Mouse (Mus musculus) R1 (cell line): Measurements from ENCODE around the gene Akr1b8.
"Not testable (repeated sequence)": the region's sequence is repeated elsewhere in the genome, so short reads cannot be mapped to it uniquely, and the experiment has no call there.

Source experiments
- DNase-seq: peaks from one replicate; pipeline ENCODE4 v3.0.0-alpha.2; 2018; ENCODE audit warnings: low read depth, low spot score

The Akr1b8 gene

DNA sequence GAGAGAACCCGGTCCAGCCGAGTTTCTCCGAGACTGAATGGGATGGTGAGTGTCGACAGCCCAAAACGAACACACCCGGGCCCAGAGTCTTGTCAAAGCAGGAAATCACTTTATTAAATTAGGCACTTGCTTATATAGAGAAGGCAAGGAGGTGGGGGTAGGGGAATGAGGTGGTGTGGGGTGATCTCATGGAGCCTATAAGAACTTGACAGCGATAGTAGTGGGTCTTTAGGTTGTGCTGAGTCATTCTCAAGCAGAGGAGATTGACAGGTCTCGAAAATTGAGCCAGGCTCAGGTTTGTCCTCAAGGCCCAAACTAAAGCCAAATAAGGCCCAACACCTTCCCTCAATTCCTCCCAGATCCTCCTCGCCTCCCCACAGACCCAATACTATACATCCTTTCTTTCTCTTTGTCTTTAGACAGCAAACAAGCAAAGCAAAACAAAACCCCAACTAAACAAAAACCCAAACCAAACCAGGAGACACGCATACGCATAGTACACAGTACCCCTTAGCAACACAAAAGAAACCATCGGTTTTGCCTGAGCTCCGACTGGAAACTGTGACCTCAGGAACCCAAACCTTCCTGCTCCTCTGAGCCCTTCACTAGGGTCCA is 45.8 kb downstream of the Akr1b8 start:
- peak; percentile 83 for DNase-seq

DNA sequence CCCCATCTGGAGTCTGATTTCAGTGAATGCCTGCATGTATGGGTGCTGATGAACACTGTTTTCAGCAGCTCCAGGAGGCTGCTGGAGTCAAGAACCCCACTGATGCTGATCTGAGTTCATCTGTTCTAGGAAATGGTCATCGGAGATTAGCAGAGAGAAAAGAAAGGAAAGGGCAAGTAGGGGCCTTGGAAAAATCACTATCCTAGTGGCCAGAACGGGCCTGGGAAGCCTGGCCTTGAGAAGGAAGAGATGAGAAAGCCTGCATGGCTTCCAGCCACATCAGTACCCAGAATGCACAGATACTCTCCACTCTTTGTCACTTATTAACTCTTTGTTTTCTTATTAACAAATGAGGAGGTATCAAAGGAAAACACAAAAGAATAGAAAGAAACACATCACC is 46.8 kb downstream of the Akr1b8 start:
- no peak for DNase-seq

DNA sequence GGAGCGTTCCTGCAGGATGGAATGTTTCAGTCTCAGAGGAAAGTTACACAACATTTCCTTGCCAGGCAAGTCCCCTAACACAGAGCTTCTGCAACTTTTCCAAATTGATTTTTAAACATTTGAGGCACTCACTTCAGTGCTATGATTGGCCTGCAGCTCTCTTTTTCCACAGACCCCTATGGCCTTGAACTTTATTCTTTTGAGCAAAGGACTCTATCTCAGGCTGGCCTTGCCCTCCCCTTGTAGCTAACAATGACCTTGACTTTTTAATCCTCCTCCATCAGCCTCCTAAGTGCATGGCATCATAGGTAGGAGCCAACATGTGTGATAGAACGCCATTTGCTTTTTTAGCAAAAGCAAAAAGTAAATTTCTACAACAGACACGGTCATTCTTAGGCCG is 52.8 kb downstream of the Akr1b8 start:
- DNase-seq: no peak

DNA sequence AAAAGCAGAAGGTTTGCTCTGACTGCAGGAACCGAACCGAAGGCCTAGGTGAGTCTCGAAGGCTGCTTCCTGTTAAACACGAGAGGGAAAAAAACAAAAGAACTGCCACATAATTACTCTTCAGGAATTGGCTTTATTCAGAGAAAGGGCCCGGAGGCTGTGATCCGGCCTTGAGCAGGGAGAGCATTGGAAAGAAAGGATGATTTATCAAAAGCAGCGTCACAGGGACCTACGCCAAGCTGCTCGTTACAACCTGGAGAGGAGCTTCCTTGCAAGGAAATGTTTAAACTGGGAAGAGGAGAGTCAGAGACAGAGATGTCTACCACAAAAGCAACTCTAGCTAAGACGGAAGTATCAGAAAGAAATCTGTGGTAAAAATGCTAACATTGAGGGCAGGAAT is 53.5 kb downstream of the Akr1b8 start:
- DNase-seq: no peak

DNA sequence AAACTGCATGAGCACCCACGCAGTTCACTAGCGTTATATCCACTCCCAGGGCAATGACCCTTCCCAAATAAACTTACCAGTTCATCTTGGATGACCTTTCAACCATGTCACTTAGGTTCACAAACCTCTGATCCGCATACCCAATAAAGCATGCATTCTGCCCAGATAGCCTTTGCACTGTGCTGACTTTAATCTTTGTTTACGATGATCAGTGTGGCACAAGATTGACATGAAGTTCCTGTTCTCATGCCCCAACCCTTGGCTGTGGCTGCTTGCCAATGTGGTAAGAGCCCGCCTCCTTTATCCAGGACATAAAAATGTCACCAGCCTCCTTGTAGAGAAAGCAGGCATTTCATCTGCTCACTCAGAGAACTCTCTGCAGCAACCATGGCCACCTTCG is 58.1 kb downstream of the Akr1b8 start, which contains the start of gene Akr1b7:
Gene Akr1b7 (plus strand): TSS at position 312 of the 400 bp plus-strand sequence.
- no peak for DNase-seq

DNA sequence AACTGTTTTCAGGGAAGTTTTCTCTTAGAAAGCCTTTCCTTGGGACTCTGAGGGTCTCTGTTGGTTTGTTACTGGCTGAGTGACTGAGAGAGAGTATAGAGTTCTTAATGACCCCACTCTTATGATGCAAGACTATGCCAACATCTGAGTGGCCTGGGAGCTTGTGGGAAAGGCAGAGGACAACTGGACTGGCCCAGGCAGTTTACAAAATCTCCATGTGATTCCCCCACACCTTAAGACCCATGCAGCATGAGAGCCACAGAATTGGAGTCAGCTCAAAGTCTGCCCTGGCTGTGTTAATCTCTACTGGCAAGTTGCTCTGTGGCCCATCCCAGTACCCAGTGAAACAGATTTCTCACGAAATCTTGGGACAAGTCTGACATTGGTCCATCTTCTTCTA is 58.8 kb downstream of the Akr1b8 start:
- no peak for DNase-seq

DNA sequence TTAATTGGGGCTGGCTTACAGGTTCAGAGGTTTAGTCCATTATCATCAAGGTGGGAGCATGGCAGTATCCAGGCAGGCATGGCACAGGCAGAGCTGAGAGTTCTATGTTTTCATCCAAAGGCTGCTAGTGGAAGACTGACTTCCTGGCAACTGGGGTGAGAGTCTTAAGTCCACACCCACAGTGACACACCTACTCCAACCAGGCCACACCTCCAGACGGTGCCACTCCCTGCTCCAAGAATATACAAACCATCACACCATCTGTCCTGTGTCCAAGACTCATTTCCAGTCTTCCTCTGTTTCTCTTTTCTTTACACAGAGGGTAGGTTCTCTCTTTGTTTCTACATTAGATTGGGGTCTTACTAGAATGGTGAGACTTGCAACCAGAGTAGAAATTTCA is 59.5 kb downstream of the Akr1b8 start:
- DNase-seq: not testable (repeated sequence)

DNA sequence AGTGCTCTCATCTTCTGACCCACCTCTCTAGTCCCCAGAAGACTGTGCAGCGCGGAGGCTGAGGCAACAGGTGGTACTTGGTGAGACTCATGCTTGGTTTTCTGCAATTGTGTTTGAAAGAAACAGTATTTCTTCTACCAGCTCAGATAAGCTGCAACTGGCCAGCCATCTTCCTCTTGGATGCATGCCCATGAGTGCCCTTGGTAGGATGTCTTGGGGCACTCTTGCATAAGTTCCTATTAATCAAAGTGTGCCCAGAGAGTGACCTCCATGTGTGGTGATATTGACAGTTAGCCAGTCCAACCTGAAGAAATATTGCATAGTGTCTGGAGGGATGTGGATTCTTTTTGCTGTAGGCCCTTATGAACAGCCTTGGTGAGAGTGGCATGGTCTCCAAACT is 62.6 kb downstream of the Akr1b8 start:
- no peak for DNase-seq
